Mouse (Mus musculus): ENCODE measurements around the gene Dbil5. TPM values are rescaled to one million over a fixed set of nuclear protein-coding genes. Genes with fewer than 3 reads are reported as not detected.

Gene Dbil5
- polyA plus RNA-seq, 1 experiment from 2014 or later = 1.4 TPM

GRCm38 (mm10) chr11:76183745-76184144 lies 33.7 kb upstream of the Dbil5 start:
- DNase-seq (ENCODE audit: low spot score) = no peak
- ATAC-seq (replicated peaks; ENCODE audit: low FRiP score, low read depth) = no peak
- no peak overlapping the region for H3K4me2 ChIP-seq (ENCODE audit: low read length)
- no peaks in the 10 kb centered on the region for H3K27me3 ChIP-seq (ENCODE audit: insufficient read depth, low read length)
- no peaks in the 10 kb centered on the region for H3K9me3 ChIP-seq (replicated peaks; ENCODE audit: low read length)
- H3K27ac ChIP-seq = no peak overlapping the region
- H3K9ac ChIP-seq (ENCODE audit: low read depth, low read length) = no peak overlapping the region
- H3K4me1 ChIP-seq (replicated peaks; ENCODE audit: insufficient read depth, low read length) = peaks cover 5% of the 10 kb centered on the region; the same call in 1 of the 2 replicates
- no peaks in the 10 kb centered on the region for H3K36me3 ChIP-seq (ENCODE audit: insufficient read depth, low read length)
- TF ChIP-seq CTCF (IDR thresholded peaks at IDR 0.05; ENCODE audit: low read depth) = no peak
- H3K4me3 ChIP-seq (replicated peaks; ENCODE audit: low read depth, low read length) = no peak overlapping the region
- 78% methylated on average over 4 of the region's 4 CpGs for WGBS

GRCm38 (mm10) chr11:76186908-76187307 lies 30.5 kb upstream of the Dbil5 start:
- no peak for DNase-seq (ENCODE audit: low spot score)
- Histone ChIP-seq H3K27me3 (ENCODE audit: insufficient read depth, low read length) (no peaks in the 10 kb centered on the region), H3K4me1 (replicated peaks; ENCODE audit: insufficient read depth, low read length) (no peaks in the 10 kb centered on the region), H3K4me2 (ENCODE audit: low read length) (no peak overlapping the region), H3K9me3 (replicated peaks; ENCODE audit: low read length) (no peaks in the 10 kb centered on the region), H3K27ac (no peak overlapping the region), H3K36me3 (ENCODE audit: insufficient read depth, low read length) (no peaks in the 10 kb centered on the region), H3K4me3 (replicated peaks; ENCODE audit: low read depth, low read length) (no peak overlapping the region), H3K9ac (ENCODE audit: low read depth, low read length) (no peak overlapping the region)
- peak; percentile 14; the same call in 1 of the 2 replicates for TF ChIP-seq CTCF (IDR thresholded peaks at IDR 0.05; ENCODE audit: low read depth)
- 86% methylated on average over 6 of the region's 6 CpGs for WGBS
- no peak for ATAC-seq (replicated peaks; ENCODE audit: low FRiP score, low read depth)

- DNase-seq (ENCODE audit: low spot score) = no peak
- Histone ChIP-seq H3K4me1 (replicated peaks; ENCODE audit: insufficient read depth, low read length) (no peaks in the 10 kb centered on the region; the same call in 1 of the 2 replicates), H3K36me3 (ENCODE audit: insufficient read depth, low read length) (no peaks in the 10 kb centered on the region), H3K27me3 (ENCODE audit: insufficient read depth, low read length) (no peaks in the 10 kb centered on the region), H3K9ac (ENCODE audit: low read depth, low read length) (no peak overlapping the region), H3K27ac (no peak overlapping the region), H3K9me3 (replicated peaks; ENCODE audit: low read length) (no peaks in the 10 kb centered on the region), H3K4me2 (ENCODE audit: low read length) (no peak overlapping the region), H3K4me3 (replicated peaks; ENCODE audit: low read depth, low read length) (no peak overlapping the region)
- WGBS = 49% methylated on average over 8 of the region's 8 CpGs
- no peak for TF ChIP-seq CTCF (IDR thresholded peaks at IDR 0.05; ENCODE audit: low read depth)
- no peak for ATAC-seq (replicated peaks; ENCODE audit: low FRiP score, low read depth)
These were observed 21.0 kb upstream of the Dbil5 start for GRCm38 (mm10) chr11:76196275-76196976.

- H3K4me2 ChIP-seq (ENCODE audit: low read length) = no peak overlapping the region
- H3K36me3 ChIP-seq (ENCODE audit: insufficient read depth, low read length) = no peaks in the 10 kb centered on the region
- ATAC-seq (replicated peaks; ENCODE audit: low FRiP score, low read depth) (no peak), DNase-seq (ENCODE audit: low spot score) (no peak)
- H3K27me3 ChIP-seq (ENCODE audit: insufficient read depth, low read length) = no peaks in the 10 kb centered on the region
- no peak overlapping the region for H3K4me3 ChIP-seq (replicated peaks; ENCODE audit: low read depth, low read length)
- 53% methylated on average over 8 of the region's 8 CpGs for whole genome bisulfite sequencing
- H3K9me3 ChIP-seq (replicated peaks; ENCODE audit: low read length) = no peaks in the 10 kb centered on the region
- H3K4me1 ChIP-seq (replicated peaks; ENCODE audit: insufficient read depth, low read length) = no peaks in the 10 kb centered on the region; the same call in 1 of the 2 replicates
- TF ChIP-seq CTCF (IDR thresholded peaks at IDR 0.05; ENCODE audit: low read depth) = no peak
- no peak overlapping the region for H3K9ac ChIP-seq (ENCODE audit: low read depth, low read length)
- H3K27ac ChIP-seq = no peak overlapping the region
These were observed 20.4 kb upstream of the Dbil5 start for GRCm38 (mm10) chr11:76196977-76197469.

- peak; percentile 95 for ATAC-seq (replicated peaks; ENCODE audit: low FRiP score, low read depth)
- H3K36me3 ChIP-seq (ENCODE audit: insufficient read depth, low read length) = no peaks in the 10 kb centered on the region
- TF ChIP-seq CTCF (IDR thresholded peaks at IDR 0.05; ENCODE audit: low read depth) = no peak; the same call in 1 of the 2 replicates
- under 1% methylated on average over 65 of the region's 90 CpGs for WGBS
- H3K9me3 ChIP-seq (replicated peaks; ENCODE audit: low read length) = no peaks in the 10 kb centered on the region
- peak; percentile 89 for DNase-seq (ENCODE audit: low spot score)
- H3K27ac ChIP-seq = no peak overlapping the region
- H3K27me3 ChIP-seq (ENCODE audit: insufficient read depth, low read length) = no peaks in the 10 kb centered on the region
- peak overlapping the region; percentile 77 for H3K4me3 ChIP-seq (replicated peaks; ENCODE audit: low read depth, low read length)
- H3K4me2 ChIP-seq (ENCODE audit: low read length) = peak overlapping the region; percentile 100
- no peaks in the 10 kb centered on the region; the same call in 1 of the 2 replicates for H3K4me1 ChIP-seq (replicated peaks; ENCODE audit: insufficient read depth, low read length)
- H3K9ac ChIP-seq (ENCODE audit: low read depth, low read length) = peak overlapping the region; percentile 79
These were observed 15.4 kb upstream of the Dbil5 start for GRCm38 (mm10) chr11:76201761-76202674.

GRCm38 (mm10) chr11:76206793-76207192 lies 10.6 kb upstream of the Dbil5 start:
- Histone ChIP-seq H3K27ac (no peak overlapping the region), H3K4me3 (replicated peaks; ENCODE audit: low read depth, low read length) (no peak overlapping the region), H3K4me2 (ENCODE audit: low read length) (no peak overlapping the region), H3K4me1 (replicated peaks; ENCODE audit: insufficient read depth, low read length) (no peaks in the 10 kb centered on the region), H3K9ac (ENCODE audit: low read depth, low read length) (no peak overlapping the region), H3K27me3 (ENCODE audit: insufficient read depth, low read length) (no peaks in the 10 kb centered on the region), H3K9me3 (replicated peaks; ENCODE audit: low read length) (no peaks in the 10 kb centered on the region), H3K36me3 (ENCODE audit: insufficient read depth, low read length) (peaks cover 18% of the 10 kb centered on the region)
- DNase-seq (ENCODE audit: low spot score) (no peak), ATAC-seq (replicated peaks; ENCODE audit: low FRiP score, low read depth) (no peak)
- TF ChIP-seq CTCF (IDR thresholded peaks at IDR 0.05; ENCODE audit: low read depth) = no peak
- WGBS = 85% methylated on average over 5 of the region's 5 CpGs

Measured in kidney, postnatal 0 days (tissue).